Mouse (Mus musculus): Measurements from ENCODE around the gene Nf1.

Nf1 gene

GRCm38 (mm10) chr11:79528601-79529000 is 189.1 kb downstream of the Nf1 start:
- no peak for DNase-seq (ENCODE audit: low spot score in 2 of 2)

GRCm38 (mm10) chr11:79529226-79529625 is 189.7 kb downstream of the Nf1 start:
- DNase-seq (ENCODE audit: low spot score in 2 of 2) = no peak

- no peak for DNase-seq (ENCODE audit: low spot score in 2 of 2)
These were observed 190.2 kb downstream of the Nf1 start for GRCm38 (mm10) chr11:79529736-79530135.

GRCm38 (mm10) chr11:79530333-79530761 is 190.9 kb downstream of the Nf1 start, which contains the start of the genes Evi2 and Evi2a:
Gene Evi2 (minus strand): TSS chr11:79530589.
Gene Evi2a (minus strand): TSS chr11:79530609.
- DNase-seq (ENCODE audit: low spot score in 2 of 2) = no peak

- DNase-seq (ENCODE audit: low spot score in 2 of 2) = no peak
These were observed 191.3 kb downstream of the Nf1 start for GRCm38 (mm10) chr11:79530774-79531173.

- DNase-seq (ENCODE audit: low spot score in 2 of 2) = no peak
These were observed 192.0 kb downstream of the Nf1 start for GRCm38 (mm10) chr11:79531485-79531884.

- no peak for DNase-seq (ENCODE audit: low spot score in 2 of 2)
These were observed 193.8 kb downstream of the Nf1 start for GRCm38 (mm10) chr11:79533311-79533710.

GRCm38 (mm10) chr11:79533950-79534690 is 194.6 kb downstream of the Nf1 start:
- no peak for DNase-seq (ENCODE audit: low spot score in 2 of 2)

GRCm38 (mm10) chr11:79535554-79535953 is 196.1 kb downstream of the Nf1 start:
- no peak for DNase-seq (ENCODE audit: low spot score in 2 of 2)

- DNase-seq (ENCODE audit: low spot score in 2 of 2) = no peak
These were observed 196.8 kb downstream of the Nf1 start for GRCm38 (mm10) chr11:79536293-79536692.

GRCm38 (mm10) chr11:79552622-79553021 is 213.1 kb downstream of the Nf1 start:
- no peak for DNase-seq (ENCODE audit: low spot score in 2 of 2)

- no peak for DNase-seq (ENCODE audit: low spot score in 2 of 2)
These were observed 221.0 kb downstream of the Nf1 start for GRCm38 (mm10) chr11:79560536-79560935.

GRCm38 (mm10) chr11:79563493-79563892 is 224.0 kb downstream of the Nf1 start:
- no peak for DNase-seq (ENCODE audit: low spot score in 2 of 2)

- no peak for DNase-seq (ENCODE audit: low spot score in 2 of 2)
These were observed 227.5 kb downstream of the Nf1 start for GRCm38 (mm10) chr11:79566947-79567346.

- DNase-seq (ENCODE audit: low spot score in 2 of 2) = no peak
These were observed 228.9 kb downstream of the Nf1 start for GRCm38 (mm10) chr11:79568197-79568911.

- no peak for DNase-seq (ENCODE audit: low spot score in 2 of 2)
These were observed 230.8 kb downstream of the Nf1 start for GRCm38 (mm10) chr11:79570319-79570718.

GRCm38 (mm10) chr11:79573836-79574235 is 234.3 kb downstream of the Nf1 start:
- DNase-seq (ENCODE audit: low spot score in 2 of 2) = no peak

- DNase-seq (ENCODE audit: low spot score in 2 of 2) = no peak
These were observed 236.0 kb downstream of the Nf1 start for GRCm38 (mm10) chr11:79575383-79576073.

- DNase-seq (ENCODE audit: low spot score in 2 of 2) = peak; percentile 33 to 59
These were observed 238.2 kb downstream of the Nf1 start for GRCm38 (mm10) chr11:79577741-79578140.

GRCm38 (mm10) chr11:79580660-79581059 is 241.2 kb downstream of the Nf1 start:
- DNase-seq (ENCODE audit: low spot score in 2 of 2) = no peak

- DNase-seq (ENCODE audit: low spot score in 2 of 2) = no peak
These were observed 241.8 kb downstream of the Nf1 start for GRCm38 (mm10) chr11:79581257-79581656.

GRCm38 (mm10) chr11:79584191-79584590 is 244.7 kb downstream of the Nf1 start:
- DNase-seq (ENCODE audit: low spot score in 2 of 2) = peak in 1 of 2 experiments; percentile 26
